Mouse (Mus musculus) splenic B cell, adult 2 months (primary cell): ENCODE measurements around the gene Yod1.

Source experiments
- DNase-seq: peaks from one replicate; pipeline ENCODE4 v3.0.0-alpha.2; 2011; ENCODE audit warnings: low read depth, low spot score
- H3K27me3 ChIP-seq: 2 replicates; pipeline ENCODE4 v1.6.1; 2012; ENCODE audit warnings: mild to moderate bottlenecking, low read length, moderate library complexity, mixed read lengths; ENCODE audit not compliant: control insufficient read depth, poor library complexity, insufficient read depth, severe bottlenecking
- H3K36me3 ChIP-seq: 2 replicates; pipeline ENCODE4 v1.6.1; 2012; ENCODE audit warnings: mild to moderate bottlenecking, low read length, moderate library complexity, mixed read lengths; ENCODE audit not compliant: control insufficient read depth, poor library complexity, insufficient read depth, severe bottlenecking

Yod1 gene

GRCm38 (mm10) chr1:130770487-130770886, 53.4 kb downstream of the Yod1 start:
- DNase-seq: no peak
- no peaks in the 10 kb centered on the region for H3K27me3 ChIP-seq
- H3K36me3 ChIP-seq: no peaks in the 10 kb centered on the region

GRCm38 (mm10) chr1:130770981-130771494, 53.9 kb downstream of the Yod1 start:
- DNase-seq: no peak
- H3K36me3 ChIP-seq: no peaks in the 10 kb centered on the region
- no peaks in the 10 kb centered on the region for H3K27me3 ChIP-seq
